ENCODE assay signal across 12 mouse cellular contexts in genomic region chr7:112353939-112354338, GRCm38 (mm10).
DNase-seq lines count a peak whose midpoint lies in the region; ATAC-seq and TF ChIP-seq lines count a peak whose summit lies in the region.
"Had no signal": no experiment of that assay in that cellular context is flagged by ENCODE, and none has a peak within 500 bp of the region (broad histone marks: within the 10 kb centered on the region; RNA-seq: fewer than 3 reads in every experiment).

No protein-coding gene starts in this region.

- no peak for TF ChIP-seq CTCF in lung, postnatal 0 days (IDR thresholded peaks at IDR 0.05)
- TF ChIP-seq CTCF in embryonic fibroblast, embryonic 13.5 days (IDR thresholded peaks at IDR 0.05; ENCODE audit: borderline replicate concordance, insufficient read depth, low read length) = no peak

- TF ChIP-seq EP300 in lung, postnatal 0 days (IDR thresholded peaks at IDR 0.05) = no peak

- H3K36me3 ChIP-seq in heart, embryonic 14.5 days (ENCODE audit: control insufficient read depth, insufficient read depth, low read length) = peaks cover 89% of the 10 kb centered on the region
- no peaks in the 10 kb centered on the region for H3K36me3 ChIP-seq in lung, embryonic 15.5 days
- 0 out of 2 replicates have a peak, but pooled peaks cover 9% of the 10 kb centered on the region for H3K36me3 ChIP-seq in lung, postnatal 0 days (ENCODE audit: insufficient read depth, low read length)
- H3K36me3 ChIP-seq in limb, embryonic 10.5 days = no peaks in the 10 kb centered on the region
- H3K36me3 ChIP-seq: limb, embryonic 15.5 days had no signal

- no peak overlapping the region for H3K4me2 ChIP-seq in heart, embryonic 14.5 days (ENCODE audit: low read length)
- H3K4me2 ChIP-seq in lung, embryonic 15.5 days = no peak overlapping the region
- no peak overlapping the region for H3K4me2 ChIP-seq in lung, postnatal 0 days (replicated peaks; ENCODE audit: low read depth, low read length)
- H3K4me2 ChIP-seq: limb, embryonic 15.5 days had no signal

- TF ChIP-seq POLR2A in embryonic fibroblast, embryonic 13.5 days (IDR thresholded peaks at IDR 0.05; ENCODE audit: low read depth, low read length) = no peak

- no peaks in the 10 kb centered on the region for H3K9me3 ChIP-seq in heart, embryonic 14.5 days (ENCODE audit: control insufficient read depth, low read length)
- no peaks in the 10 kb centered on the region for H3K9me3 ChIP-seq in lung, embryonic 15.5 days
- H3K9me3 ChIP-seq in lung, postnatal 0 days (ENCODE audit: low read length) = no peaks in the 10 kb centered on the region
- H3K9me3 ChIP-seq in limb, embryonic 10.5 days (replicated peaks) = no peaks in the 10 kb centered on the region
- H3K9me3 ChIP-seq: limb, embryonic 15.5 days had no signal

- no peak for ATAC-seq in heart, embryonic 14.5 days (ENCODE audit: insufficient number of reproducible peaks, insufficient read depth, low FRiP score, low read depth)
- no peak for ATAC-seq in lung, embryonic 15.5 days (ENCODE audit: borderline replicate concordance, extremely low read depth, low FRiP score, low TSS enrichment)
- ATAC-seq in lung, postnatal 0 days = no peak
- ATAC-seq: inflammation-experienced regulatory T-cells, adult 6 months had no signal

- peak overlapping the region; percentile 88 to 90 for H3K27ac ChIP-seq in heart, embryonic 14.5 days (replicated peaks in 1 of 2; ENCODE audit: control insufficient read depth in 1 of 2, insufficient read depth in 1 of 2, low read depth in 2 of 2, low read length in 2 of 2)
- peak overlapping the region; percentile 66; the same call in 1 of the 2 replicates for H3K27ac ChIP-seq in lung, embryonic 15.5 days
- no peak overlapping the region for H3K27ac ChIP-seq in lung, postnatal 0 days (ENCODE audit: low read length)
- peak overlapping the region; percentile 71 for H3K27ac ChIP-seq in embryonic fibroblast, embryonic 13.5 days (ENCODE audit: insufficient read depth, low read length)
- peak overlapping the region; percentile 63 for H3K27ac ChIP-seq in limb, embryonic 10.5 days
- H3K27ac ChIP-seq: limb, embryonic 15.5 days had no signal

- 73% methylated on average over 11 of the region's 11 CpGs for WGBS in heart, embryonic 14.5 days
- WGBS in lung, embryonic 15.5 days = 68% methylated on average over 11 of the region's 11 CpGs
- 75% methylated on average over 11 of the region's 11 CpGs for WGBS in lung, postnatal 0 days
- WGBS in limb, embryonic 10.5 days = 90% methylated on average over 11 of the region's 11 CpGs

- no peak for DNase-seq in heart, postnatal 4 days
- no peak for DNase-seq in lung, postnatal 0 days (ENCODE audit: low spot score)
- DNase-seq in limb, embryonic 10.5 days (ENCODE audit: low spot score) = no peak
- no peak for DNase-seq in thymus, postnatal 14 days
- no peak for DNase-seq in kidney, postnatal 14 days
- DNase-seq: lung, adult 2 months; thymus, postnatal 4 days had no signal

- H3K4me1 ChIP-seq in heart, embryonic 14.5 days (ENCODE audit: control insufficient read depth in 2 of 2, insufficient read depth in 2 of 2, low read length in 2 of 2) = peaks cover 31 to 55% of the 10 kb centered on the region in 2 experiments
- H3K4me1 ChIP-seq in lung, embryonic 15.5 days = peaks cover 40% of the 10 kb centered on the region
- no peaks in the 10 kb centered on the region for H3K4me1 ChIP-seq in lung, postnatal 0 days (ENCODE audit: insufficient read depth, low read depth, low read length)
- peaks cover 27% of the 10 kb centered on the region for H3K4me1 ChIP-seq in embryonic fibroblast, embryonic 13.5 days (ENCODE audit: control insufficient read depth, insufficient read depth, low read length)
- peaks cover 48% of the 10 kb centered on the region for H3K4me1 ChIP-seq in limb, embryonic 10.5 days

- peak overlapping the region; percentile 54; the same call in 1 of the 2 replicates for H3K9ac ChIP-seq in heart, embryonic 14.5 days (ENCODE audit: low read length)
- no peak overlapping the region for H3K9ac ChIP-seq in lung, embryonic 15.5 days
- H3K9ac ChIP-seq in lung, postnatal 0 days (replicated peaks; ENCODE audit: low read depth) = no peak overlapping the region
- H3K9ac ChIP-seq: limb, embryonic 15.5 days had no signal

- no peak overlapping the region for H3K4me3 ChIP-seq in heart, embryonic 14.5 days (ENCODE audit: control insufficient read depth in 1 of 2, insufficient read depth in 1 of 2, low read depth in 1 of 2, low read length in 2 of 2)
- no peak overlapping the region for H3K4me3 ChIP-seq in lung, embryonic 15.5 days
- H3K4me3 ChIP-seq in lung, postnatal 0 days (ENCODE audit: low read depth, low read length) = no peak overlapping the region
- no peak overlapping the region for H3K4me3 ChIP-seq in embryonic fibroblast, embryonic 13.5 days (ENCODE audit: insufficient read depth, low read length)
- H3K4me3 ChIP-seq in limb, embryonic 10.5 days = no peak overlapping the region
- H3K4me3 ChIP-seq: limb, embryonic 15.5 days had no signal

- no peaks in the 10 kb centered on the region for H3K27me3 ChIP-seq in heart, embryonic 14.5 days (ENCODE audit: control insufficient read depth, insufficient read depth, low read length)
- H3K27me3 ChIP-seq in lung, embryonic 15.5 days = no peaks in the 10 kb centered on the region
- H3K27me3 ChIP-seq in lung, postnatal 0 days (replicated peaks; ENCODE audit: insufficient read depth, low read length) = no peaks in the 10 kb centered on the region
- no peaks in the 10 kb centered on the region for H3K27me3 ChIP-seq in limb, embryonic 10.5 days (ENCODE audit: low read depth, poor library complexity, severe bottlenecking)
- H3K27me3 ChIP-seq: limb, embryonic 15.5 days had no signal
